Mouse (Mus musculus) embryonic facial prominence, embryonic 14.5 days (tissue): ENCODE results near the gene Nup214. TPM values are rescaled to one million over a fixed set of nuclear protein-coding genes. Genes with fewer than 3 reads are reported as not detected.

Experiments used
- ATAC-seq: fragments of 200-750 bp; cut with Nextera tagmentation; 2 replicates; pipeline ENCODE4 v1.8.0; 2017; ENCODE audit warnings: low read depth, moderate number of reproducible peaks, moderate TSS enrichment
- DNase-seq: peaks from one replicate; pipeline ENCODE4 v3.0.0-alpha.2; 2015; ENCODE audit warnings: low spot score
- H3K27ac ChIP-seq: fragments of 300-500 bp; sonication (generic); replicated peaks from 2 replicates; pipeline ENCODE4 v1.5.1; 2014; ENCODE audit warnings: low read depth, mild to moderate bottlenecking, low read length, moderate library complexity
- H3K27me3 ChIP-seq: fragments of 300-500 bp; sonication (generic); replicated peaks from 2 replicates; pipeline ENCODE4 v1.6.1; 2014; ENCODE audit warnings: low read length; ENCODE audit not compliant: control insufficient read depth, insufficient read depth
- H3K36me3 ChIP-seq: fragments of 300-500 bp; sonication (generic); 2 replicates; pipeline ENCODE4 v1.6.1; 2014; ENCODE audit warnings: low read length, mixed read lengths; ENCODE audit not compliant: control insufficient read depth, insufficient read depth
- H3K4me1 ChIP-seq: fragments of 300-500 bp; sonication (generic); 2 replicates; pipeline ENCODE4 v1.6.1; 2014; ENCODE audit warnings: antibody characterized with exemption, low read length; ENCODE audit not compliant: control insufficient read depth, insufficient read depth
- H3K4me2 ChIP-seq: fragments of 300-500 bp; sonication (generic); 2 replicates; pipeline ENCODE4 v1.6.1; 2014; ENCODE audit warnings: low read depth, mild to moderate bottlenecking, low read length, moderate library complexity, mixed read lengths
- H3K4me3 ChIP-seq: fragments of 300-500 bp; sonication (generic); 2 replicates; pipeline ENCODE4 v1.5.1; 2014; ENCODE audit warnings: low read depth, mild to moderate bottlenecking, low read length
- H3K9ac ChIP-seq: fragments of 300-500 bp; sonication (generic); 2 replicates; pipeline ENCODE4 v1.6.1; 2014; ENCODE audit warnings: low read depth, mild to moderate bottlenecking, low read length, moderate library complexity, mixed read lengths
- H3K9me3 ChIP-seq: fragments of 300-500 bp; sonication (generic); 2 replicates; pipeline ENCODE4 v1.6.1; 2016; ENCODE audit warnings: low read length; ENCODE audit not compliant: control insufficient read depth
- WGBS: fragments of 180-500 bp; shearing (Covaris S2); extraction: QIAGEN DNeasy Blood & Tissue Kit; methylation state at CpG from one replicate; pipeline ENCODE4 v1.1.7; 2014; 5-methylcytosine and 5-hydroxymethylcytosine counted together
- polyA plus RNA-seq: library from polyadenylated mRNA; unstranded; fragments of >200 nt; fragmentation: Nextera tagmentation; extraction: Ambion mirVana; gene quantifications from 2 replicates; pipeline ENCODE4 v1.2.1, GENCODE M21; 2014

The Nup214 gene
- polyA plus RNA-seq, 1 experiment from 2014 or later: 66.4 TPM

DNA sequence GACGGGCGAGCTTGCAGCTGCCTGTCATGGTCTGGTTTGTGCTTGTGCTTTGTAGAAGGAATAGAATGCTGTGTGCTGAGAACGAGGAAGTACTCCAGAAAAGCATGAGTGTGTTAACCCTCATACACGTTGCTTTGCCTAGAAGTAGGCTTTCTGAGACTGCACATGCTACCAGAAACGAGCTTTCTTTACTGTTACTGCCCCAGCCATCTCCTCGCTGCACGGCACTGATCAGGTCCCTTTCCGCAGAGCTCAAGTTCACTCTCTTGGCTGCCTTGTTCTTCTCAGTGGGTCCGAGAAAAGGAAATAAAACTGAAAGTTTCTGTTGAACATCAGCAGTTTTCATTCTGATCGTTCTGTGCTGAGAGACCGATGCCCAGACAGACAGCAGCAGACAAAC, 34.5 kb downstream of the Nup214 start:
- H3K27me3 ChIP-seq: no peaks in the 10 kb centered on the region
- WGBS: 88% methylated on average over 11 of the region's 11 CpGs
- ATAC-seq (no peak), DNase-seq (no peak)
- H3K4me2 ChIP-seq: no peak overlapping the region
- peaks cover 92% of the 10 kb centered on the region for H3K36me3 ChIP-seq
- H3K4me1 ChIP-seq: no peaks in the 10 kb centered on the region
- no peaks in the 10 kb centered on the region for H3K9me3 ChIP-seq
- H3K4me3 ChIP-seq: no peak overlapping the region
- H3K27ac ChIP-seq: no peak overlapping the region
- no peak overlapping the region for H3K9ac ChIP-seq

- 76% methylated on average over 4 of the region's 4 CpGs for WGBS
- peaks cover 95% of the 10 kb centered on the region for H3K36me3 ChIP-seq
- H3K27me3 ChIP-seq: no peaks in the 10 kb centered on the region
- no peak overlapping the region for H3K4me2 ChIP-seq
- H3K4me1 ChIP-seq: no peaks in the 10 kb centered on the region
- H3K4me3 ChIP-seq: no peak overlapping the region
- no peak overlapping the region for H3K9ac ChIP-seq
- DNase-seq (no peak), ATAC-seq (no peak)
- H3K27ac ChIP-seq: no peak overlapping the region
- no peaks in the 10 kb centered on the region for H3K9me3 ChIP-seq
Observed at GRCm38 (mm10) chr2:32019704-32020103, 45.5 kb downstream of the Nup214 start.

- no peak overlapping the region for H3K4me2 ChIP-seq
- H3K4me3 ChIP-seq: no peak overlapping the region
- H3K4me1 ChIP-seq: no peaks in the 10 kb centered on the region
- 96% methylated on average over 5 of the region's 5 CpGs for WGBS
- H3K27ac ChIP-seq: no peak overlapping the region
- H3K36me3 ChIP-seq: peaks cover 96% of the 10 kb centered on the region
- H3K27me3 ChIP-seq: no peaks in the 10 kb centered on the region
- no peak overlapping the region for H3K9ac ChIP-seq
- DNase-seq: no peak
- ATAC-seq: no peak
- H3K9me3 ChIP-seq: no peaks in the 10 kb centered on the region
Observed at GRCm38 (mm10) chr2:32020229-32020628, 46.0 kb downstream of the Nup214 start.

- no peaks in the 10 kb centered on the region for H3K27me3 ChIP-seq
- no peak overlapping the region for H3K27ac ChIP-seq
- H3K9ac ChIP-seq: no peak overlapping the region
- peaks cover 92% of the 10 kb centered on the region for H3K36me3 ChIP-seq
- 83% methylated on average over 4 of the region's 4 CpGs for WGBS
- H3K9me3 ChIP-seq: no peaks in the 10 kb centered on the region
- no peaks in the 10 kb centered on the region for H3K4me1 ChIP-seq
- H3K4me2 ChIP-seq: no peak overlapping the region
- H3K4me3 ChIP-seq: no peak overlapping the region
- DNase-seq (no peak), ATAC-seq (no peak)
Observed at GRCm38 (mm10) chr2:32024372-32024771, 50.1 kb downstream of the Nup214 start.

- no peak for ATAC-seq
- WGBS: 66% methylated on average over 3 of the region's 3 CpGs
- no peaks in the 10 kb centered on the region for H3K9me3 ChIP-seq
Observed at GRCm38 (mm10) chr2:32029636-32030035, 55.4 kb downstream of the Nup214 start.

GRCm38 (mm10) chr2:32033436-32033835, 59.2 kb downstream of the Nup214 start:
- Histone ChIP-seq H3K4me3 (no peak overlapping the region), H3K27me3 (no peaks in the 10 kb centered on the region), H3K4me1 (no peaks in the 10 kb centered on the region), H3K9me3 (no peaks in the 10 kb centered on the region), H3K27ac (no peak overlapping the region), H3K9ac (no peak overlapping the region), H3K36me3 (peaks cover 95% of the 10 kb centered on the region), H3K4me2 (no peak overlapping the region)
- 75% methylated on average over 6 of the region's 6 CpGs for WGBS
- ATAC-seq: no peak
- DNase-seq: no peak

More at GRCm38 (mm10) chr2:32029636-32030035, 55.4 kb downstream of the Nup214 start:
- no peak for DNase-seq
- Histone ChIP-seq H3K4me3 (no peak overlapping the region), H3K4me2 (no peak overlapping the region), H3K9ac (no peak overlapping the region), H3K36me3 (peaks cover 93% of the 10 kb centered on the region), H3K27me3 (no peaks in the 10 kb centered on the region), H3K4me1 (no peaks in the 10 kb centered on the region), H3K27ac (no peak overlapping the region)

DNA sequence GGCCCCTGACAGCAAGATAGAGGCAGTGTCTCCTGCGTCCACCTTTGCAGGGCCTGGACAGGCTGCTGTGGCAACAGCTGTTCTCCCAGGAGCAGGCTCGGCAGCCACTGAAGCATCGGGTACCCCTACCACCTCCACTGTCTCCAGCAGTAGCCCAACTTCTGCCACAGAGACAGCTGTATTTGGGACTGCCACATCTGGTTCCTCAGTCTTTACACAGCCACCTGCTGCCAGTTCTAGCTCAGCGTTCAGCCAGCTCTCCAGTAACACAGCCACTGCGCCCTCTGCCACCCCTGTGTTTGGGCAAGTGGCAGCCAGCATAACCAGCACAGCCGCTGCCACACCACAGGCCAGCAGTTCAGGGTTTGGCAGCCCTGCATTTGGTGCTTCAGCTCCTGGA, 60.0 kb downstream of the Nup214 start:
- Histone ChIP-seq H3K4me3 (no peak overlapping the region), H3K4me2 (no peak overlapping the region), H3K27me3 (no peaks in the 10 kb centered on the region), H3K36me3 (peaks cover 98% of the 10 kb centered on the region), H3K4me1 (no peaks in the 10 kb centered on the region), H3K9ac (no peak overlapping the region), H3K27ac (no peak overlapping the region), H3K9me3 (no peaks in the 10 kb centered on the region)
- WGBS: 98% methylated on average over 6 of the region's 6 CpGs
- DNase-seq (no peak), ATAC-seq (no peak)

DNA sequence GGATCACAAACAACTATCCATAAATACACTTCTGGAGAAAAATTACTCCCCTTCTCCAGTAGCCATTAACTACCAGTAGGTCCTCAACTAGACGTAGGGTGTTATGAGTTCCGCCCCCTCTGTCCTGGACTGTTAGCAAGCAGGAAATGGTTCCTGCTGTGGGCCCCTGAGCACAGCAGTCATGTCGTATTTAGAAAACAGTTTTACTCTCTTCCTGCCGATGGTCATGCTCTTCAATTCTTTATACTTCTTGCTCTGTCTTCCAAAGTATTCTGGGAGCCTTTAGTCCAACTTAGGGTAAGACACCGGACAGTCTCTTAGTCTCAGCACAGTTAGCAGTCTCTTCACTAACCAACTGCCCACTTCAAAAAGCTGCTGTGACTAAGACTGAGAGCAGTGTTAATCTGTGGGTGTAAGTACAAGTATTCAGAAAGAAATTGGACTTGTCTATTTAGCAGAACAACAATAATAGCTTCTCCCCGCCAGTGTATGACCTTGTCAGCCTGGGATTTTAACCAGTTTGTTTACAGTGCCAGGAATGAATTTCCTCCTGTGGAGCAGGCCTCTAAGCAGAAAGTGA, 63.1 kb downstream of the Nup214 start:
- Histone ChIP-seq H3K4me2 (no peak overlapping the region), H3K36me3 (peaks cover 99% of the 10 kb centered on the region), H3K27ac (no peak overlapping the region), H3K9me3 (no peaks in the 10 kb centered on the region), H3K4me3 (no peak overlapping the region), H3K4me1 (no peaks in the 10 kb centered on the region), H3K27me3 (no peaks in the 10 kb centered on the region), H3K9ac (no peak overlapping the region)
- no peak for ATAC-seq
- WGBS: 72% methylated on average over 6 of the region's 6 CpGs
- no peak for DNase-seq

- ATAC-seq (no peak), DNase-seq (no peak)
- Histone ChIP-seq H3K4me2 (no peak overlapping the region), H3K27ac (no peak overlapping the region), H3K9ac (no peak overlapping the region), H3K9me3 (no peaks in the 10 kb centered on the region), H3K36me3 (peaks cover 99% of the 10 kb centered on the region), H3K27me3 (no peaks in the 10 kb centered on the region), H3K4me3 (no peak overlapping the region), H3K4me1 (no peaks in the 10 kb centered on the region)
- 85% methylated on average over 8 of the region's 8 CpGs for WGBS
Observed at GRCm38 (mm10) chr2:32038661-32039081, 64.4 kb downstream of the Nup214 start.
